Mouse (Mus musculus) fibroblast of lung, adult 2 months (primary cell): ENCODE data around the gene Nudt3.
"Not testable (repeated sequence)": the region's sequence is repeated elsewhere in the genome, so short reads cannot be mapped to it uniquely, and the experiment has no call there.

ENCODE experiments used
- DNase-seq: peaks from one replicate; pipeline ENCODE4 v3.0.0-alpha.2; 2011; ENCODE audit warnings: low read depth

The Nudt3 gene

GRCm38 (mm10) chr17:27635575-27635903 is 12.2 kb upstream of the Nudt3 start:
- DNase-seq = not testable (repeated sequence)

GRCm38 (mm10) chr17:27634871-27635574 is 11.7 kb upstream of the Nudt3 start, which contains the start of gene RPS10-NUDT3:
Gene RPS10-NUDT3, minus strand, starts transcription at chr17:27635222.
- peak; percentile 73 for DNase-seq

GRCm38 (mm10) chr17:27629249-27630020 is 6.1 kb upstream of the Nudt3 start:
- peak; percentile 67 for DNase-seq

DNA sequence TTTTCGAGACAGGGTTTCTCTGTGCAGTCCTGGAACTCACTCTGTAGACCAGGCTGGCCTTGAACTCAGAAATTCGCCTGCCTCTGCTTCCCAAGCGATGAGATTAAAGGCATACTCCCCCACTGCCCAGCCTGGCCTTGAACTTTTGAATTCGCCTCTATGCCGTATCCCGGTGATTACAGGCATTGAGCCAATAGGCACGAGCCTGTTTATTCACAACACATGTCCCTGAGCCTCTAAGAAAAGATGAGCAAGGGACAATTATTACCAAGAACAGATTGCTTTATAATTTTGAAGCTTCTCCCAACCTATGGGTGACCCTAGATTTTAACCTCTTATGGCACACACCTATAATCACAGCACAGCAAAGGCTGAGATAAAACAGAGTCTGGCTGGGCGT is 5.1 kb upstream of the Nudt3 start:
- DNase-seq = no peak

DNA sequence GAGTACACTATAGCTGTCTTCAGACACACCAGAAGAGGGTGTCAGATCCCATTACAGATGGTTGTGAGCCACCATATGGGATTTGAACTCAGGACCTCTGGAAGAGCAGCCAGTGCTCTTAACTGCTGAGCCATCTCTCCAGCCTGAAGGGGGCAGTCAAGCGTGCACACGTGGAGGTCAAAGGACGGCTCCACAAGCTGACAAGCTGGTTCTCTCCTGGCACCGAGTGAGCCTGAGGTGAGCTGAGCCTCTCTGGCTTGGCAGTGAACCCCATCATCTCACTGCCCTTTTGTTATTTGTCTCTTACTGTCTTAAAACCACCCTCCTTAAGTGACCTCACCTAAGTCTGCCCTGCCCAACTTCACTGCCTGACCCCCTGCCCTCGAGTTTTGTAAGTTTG is 4.2 kb upstream of the Nudt3 start:
- DNase-seq = no peak

- DNase-seq = no peak
Observed at GRCm38 (mm10) chr17:27626681-27627080, 3.4 kb upstream of the Nudt3 start.

DNA sequence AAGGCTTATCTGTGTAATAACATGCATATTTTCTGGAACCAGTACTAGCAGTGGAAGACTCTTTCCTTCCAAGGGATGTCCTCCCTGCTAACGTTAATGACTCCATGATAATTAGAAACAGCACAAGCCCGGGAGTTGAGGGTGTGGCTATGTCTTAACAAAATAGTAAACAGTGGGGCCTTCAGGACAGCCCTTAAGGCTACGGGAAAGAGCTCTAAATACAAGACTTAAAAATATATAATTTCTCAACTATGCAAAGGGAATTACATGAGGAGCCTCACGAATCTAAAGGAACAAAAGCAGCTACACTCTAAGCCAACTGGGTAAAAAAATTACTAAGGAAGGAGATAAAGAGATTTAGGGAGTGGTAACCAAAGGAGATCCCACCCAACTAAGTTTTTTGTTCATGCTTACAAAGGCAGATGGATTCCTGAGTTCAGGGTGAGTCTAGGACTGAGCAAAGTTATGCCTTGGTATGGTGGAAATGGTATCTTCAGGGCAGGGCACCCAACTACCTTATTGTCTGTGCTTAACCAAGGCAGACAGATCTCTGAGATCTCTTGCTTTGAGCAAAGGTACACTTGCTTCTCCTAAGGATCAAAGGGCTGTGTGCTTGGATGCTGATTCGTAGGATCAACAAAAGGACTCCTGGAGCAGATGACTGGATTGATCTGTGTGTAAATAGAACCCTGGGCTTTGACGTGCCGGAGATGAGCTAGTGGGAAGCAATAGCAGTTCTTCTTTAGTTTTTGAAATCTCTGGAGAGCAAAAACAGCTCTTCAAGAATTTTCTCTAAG is 2.4 kb upstream of the Nudt3 start:
- DNase-seq = no peak

DNA sequence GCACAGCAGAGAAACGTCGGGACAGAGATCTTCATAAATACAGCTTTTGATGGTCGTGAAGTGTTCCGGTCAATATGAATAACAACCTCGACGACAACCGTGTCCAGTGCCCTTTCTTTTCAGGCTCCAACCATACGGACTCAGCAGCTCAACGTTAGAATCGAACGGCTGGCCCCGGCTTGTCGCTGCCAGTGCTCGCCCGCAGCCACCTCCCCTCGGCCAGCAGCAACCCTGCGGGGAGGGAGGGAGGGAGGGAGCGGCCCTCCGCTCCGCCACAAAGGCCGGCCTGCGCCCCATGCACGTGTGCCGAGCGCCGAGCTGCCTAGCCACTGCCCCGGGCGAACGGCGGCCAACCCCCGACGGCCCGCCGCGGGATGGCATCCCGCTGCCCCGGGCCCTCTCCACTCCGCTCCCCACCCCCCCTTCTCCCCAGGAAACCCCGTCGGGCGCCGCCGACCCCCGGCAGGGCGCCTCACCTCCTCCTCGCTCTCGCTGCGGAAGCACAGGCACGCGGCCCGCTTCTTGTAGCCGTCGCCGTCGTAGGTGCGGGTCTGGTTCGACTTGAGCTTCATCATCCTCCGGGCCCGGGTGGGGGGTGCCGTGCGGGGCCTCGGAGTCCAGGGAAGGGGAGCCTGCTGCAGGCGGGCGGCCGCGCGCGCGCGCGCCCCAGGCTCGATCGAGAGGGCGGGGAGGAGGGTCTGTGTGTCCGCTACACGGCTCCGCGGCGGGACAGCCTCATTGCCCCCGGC is 510 bp downstream of the Nudt3 start:
- DNase-seq = no peak

GRCm38 (mm10) chr17:27621705-27622531 is 1.4 kb downstream of the Nudt3 start:
- DNase-seq = no peak

- DNase-seq = no peak
Observed at GRCm38 (mm10) chr17:27621161-27621560, 2.1 kb downstream of the Nudt3 start.

DNA sequence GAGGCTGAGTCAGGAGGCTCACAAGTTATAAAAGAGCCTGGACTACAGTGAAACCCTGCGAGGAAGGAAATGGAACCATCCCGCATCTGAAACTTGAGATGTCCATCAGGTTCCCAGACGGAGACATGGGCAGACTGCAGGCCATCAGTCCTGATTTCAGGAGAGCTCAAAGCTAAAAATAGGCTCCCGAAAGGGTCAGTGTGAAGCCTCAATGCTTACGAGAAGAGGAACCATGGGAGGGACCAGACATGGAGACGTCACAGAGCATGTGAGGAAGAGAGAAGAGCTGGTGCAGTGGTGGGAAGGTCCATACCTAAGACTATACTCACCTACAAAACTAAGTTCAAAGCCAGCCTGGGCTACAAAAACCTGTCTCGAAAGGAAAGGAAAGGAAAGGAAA is 7.9 kb downstream of the Nudt3 start:
- DNase-seq = no peak

GRCm38 (mm10) chr17:27613016-27613415 is 10.3 kb downstream of the Nudt3 start:
- DNase-seq = no peak

GRCm38 (mm10) chr17:27611994-27612393 is 11.3 kb downstream of the Nudt3 start:
- DNase-seq = no peak

- no peak for DNase-seq
Observed at GRCm38 (mm10) chr17:27611519-27611884, 11.8 kb downstream of the Nudt3 start.

DNA sequence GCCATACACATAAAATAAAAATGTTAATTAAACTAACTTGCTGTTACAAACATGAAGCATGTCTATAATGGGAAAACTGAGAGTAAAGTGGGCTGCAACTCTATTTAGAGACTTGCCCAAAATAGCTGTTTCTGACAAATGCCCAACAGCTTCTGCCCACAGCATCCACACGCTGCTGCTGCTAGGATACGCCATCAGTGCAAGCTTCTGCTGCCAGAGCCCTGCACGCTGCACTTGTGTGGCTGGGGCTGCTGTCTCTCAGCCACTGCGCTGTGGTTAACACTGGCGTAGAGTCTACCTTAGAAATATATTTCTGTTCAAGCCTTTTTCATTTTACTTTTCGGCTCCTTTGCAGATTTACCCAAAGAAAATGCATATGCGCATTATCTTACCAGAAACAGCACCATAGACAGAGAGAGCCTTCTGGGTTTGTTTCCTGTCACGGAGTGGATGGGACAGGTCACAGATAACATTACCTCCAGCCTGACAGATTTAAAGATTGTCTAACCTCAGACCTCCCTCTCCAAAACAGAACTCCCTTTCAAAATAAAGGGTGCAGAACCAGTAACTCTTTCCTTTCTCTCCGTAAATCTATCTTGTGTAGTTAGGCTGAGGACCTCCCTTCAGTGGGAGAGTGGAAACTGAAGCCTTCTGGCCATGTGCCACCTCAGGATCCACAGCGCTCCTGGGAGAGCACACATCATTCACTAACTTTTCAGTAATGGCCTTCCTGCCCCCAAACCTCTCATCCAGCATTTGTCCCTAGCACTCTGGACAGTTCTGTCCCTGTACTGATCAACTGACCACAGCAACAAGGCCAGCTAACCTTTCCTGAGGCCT is 12.4 kb downstream of the Nudt3 start:
- no peak for DNase-seq

DNA sequence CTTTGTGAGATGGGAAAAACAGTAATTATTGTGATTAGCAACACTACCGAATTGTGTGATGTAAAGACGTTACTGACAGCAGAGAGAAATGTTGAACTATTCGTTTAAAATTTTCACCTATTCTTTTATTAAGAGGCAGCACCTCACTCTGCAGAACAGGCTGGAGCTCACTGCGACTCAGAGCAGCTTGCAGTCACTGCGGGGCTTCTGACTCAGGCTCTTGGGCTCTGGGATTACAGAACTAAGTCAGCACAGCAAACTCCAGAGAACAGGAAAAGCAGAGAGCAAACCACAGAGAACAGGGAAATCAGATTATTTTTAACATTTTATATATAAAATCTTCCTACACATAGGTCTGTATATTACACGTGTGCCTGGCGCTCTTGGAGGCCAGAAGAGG is 13.7 kb downstream of the Nudt3 start:
- DNase-seq = no peak

GRCm38 (mm10) chr17:27603522-27604234 is 19.6 kb downstream of the Nudt3 start:
- DNase-seq = no peak

DNA sequence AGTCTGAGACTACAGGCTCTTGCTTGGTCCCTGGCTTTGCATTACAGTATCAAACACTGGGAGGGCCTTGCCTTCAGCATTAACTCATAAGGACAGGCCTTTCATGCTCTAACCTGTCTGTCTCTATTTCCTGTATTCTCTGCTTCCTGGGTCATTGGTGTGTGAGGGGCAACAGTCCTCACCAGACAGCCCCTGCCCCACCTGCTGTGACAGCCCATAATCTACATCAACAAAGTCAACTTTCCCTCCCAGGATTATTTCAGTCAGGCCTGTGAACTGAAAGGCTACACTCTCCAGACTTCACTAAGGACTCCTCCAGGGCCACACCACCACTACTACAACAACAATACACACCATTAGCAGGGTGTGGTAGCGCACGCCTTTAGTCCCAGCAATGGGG is 20.3 kb downstream of the Nudt3 start:
- DNase-seq = no peak

GRCm38 (mm10) chr17:27600869-27601268 is 22.4 kb downstream of the Nudt3 start:
- no peak for DNase-seq

DNA sequence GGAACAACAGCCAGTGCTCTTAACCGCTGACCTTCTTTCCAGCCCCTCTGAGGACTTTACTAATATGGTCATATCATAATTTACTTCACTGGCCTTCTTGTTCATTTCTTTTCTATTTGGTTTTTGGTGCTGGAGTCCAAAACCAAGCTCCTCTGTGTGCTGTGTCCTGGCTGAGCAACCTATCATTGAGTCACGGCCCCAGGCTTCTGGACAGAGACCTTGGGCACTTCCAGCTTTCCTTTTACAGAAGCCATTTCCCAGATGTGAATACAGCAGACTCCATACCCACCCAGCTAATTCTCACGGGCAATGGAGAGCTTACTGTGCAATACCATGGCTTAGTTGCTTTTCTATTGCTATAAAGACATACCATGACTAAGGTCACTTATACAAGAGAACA is 23.0 kb downstream of the Nudt3 start:
- no peak for DNase-seq
